Mouse (Mus musculus): Measurements from ENCODE around the gene Rasl12.

DNA sequence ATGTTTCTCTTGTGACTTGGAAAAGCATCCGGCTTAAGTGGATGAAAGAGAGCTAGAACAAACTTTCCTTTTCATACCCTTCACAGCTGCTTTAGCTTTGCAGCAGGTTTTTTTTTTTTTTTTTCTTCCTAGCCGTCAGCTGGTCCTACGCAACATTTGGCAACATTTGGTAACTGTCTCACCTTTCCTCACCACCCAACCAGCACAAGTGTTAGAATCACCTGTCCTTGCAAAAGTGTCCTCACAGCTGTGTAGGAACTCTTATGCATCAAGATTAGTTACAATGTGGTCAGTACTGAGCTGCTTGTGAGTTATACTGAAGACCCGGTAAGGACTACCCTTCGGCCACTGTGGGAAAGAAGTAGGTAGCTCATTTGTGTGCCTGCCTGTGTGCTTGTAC lies 64.2 kb downstream of the Rasl12 start:
- no peak for TF ChIP-seq CTCF (IDR thresholded peaks at IDR 0.05)
- no peak for TF ChIP-seq EP300 (IDR thresholded peaks at IDR 0.05)
